Mouse (Mus musculus) kidney, postnatal 14 days (tissue): ENCODE measurements around the gene Sgo2a.
"Not testable (repeated sequence)": the region's sequence is repeated elsewhere in the genome, so short reads cannot be mapped to it uniquely, and the experiment has no call there.

ENCODE experiments used
- DNase-seq: peaks from one replicate; pipeline ENCODE4 v3.0.0; 2022; ENCODE audit warnings: mixed read lengths

The Sgo2a gene

DNA sequence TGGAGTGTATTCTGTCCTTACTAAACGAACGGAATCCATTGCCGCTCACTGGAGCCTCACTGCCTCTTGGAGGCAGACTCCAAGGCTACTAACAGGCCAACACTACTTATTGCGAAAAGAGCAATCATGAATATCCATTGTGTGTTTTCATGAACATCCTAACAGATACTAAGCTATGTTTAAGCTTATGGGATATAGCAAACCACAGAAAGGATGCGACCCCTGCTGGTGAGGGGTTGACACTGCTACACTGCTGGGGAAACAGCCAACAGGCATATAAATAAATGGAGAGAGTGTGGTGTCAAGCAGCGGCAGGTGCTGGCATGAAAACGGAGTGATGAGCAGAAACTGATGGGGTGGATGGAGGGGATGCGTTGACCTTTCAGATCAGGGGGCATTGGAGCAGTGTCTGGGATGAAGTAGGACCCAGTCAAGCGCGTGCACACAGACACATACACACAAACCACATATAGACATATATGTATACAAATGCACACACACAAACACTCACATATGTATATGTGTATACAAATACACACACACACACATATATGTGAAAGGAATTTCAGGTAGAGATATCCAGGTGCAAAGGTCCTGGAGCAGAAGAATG, 35.5 kb downstream of the Sgo2a start:
- DNase-seq = peak; percentile 49

DNA sequence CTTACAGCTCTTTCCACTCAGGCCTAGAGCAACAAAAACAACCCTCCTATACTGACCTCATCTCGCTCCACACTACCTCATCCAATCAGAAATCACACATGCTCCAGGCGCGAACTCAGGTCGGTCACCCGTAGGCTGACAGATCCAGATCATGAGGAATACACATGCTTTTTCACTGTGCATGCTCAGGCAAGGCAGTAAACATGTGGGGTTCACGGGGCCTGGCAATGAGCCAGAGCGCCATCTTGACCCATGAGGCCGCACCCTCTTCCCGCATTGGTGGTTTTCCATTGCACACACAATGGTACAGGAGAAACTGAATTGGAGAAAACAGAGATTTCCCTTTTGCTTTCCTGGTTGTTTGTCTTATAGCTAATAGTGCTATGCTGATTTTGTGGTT, 41.5 kb downstream of the Sgo2a start:
- not testable (repeated sequence) for DNase-seq

DNA sequence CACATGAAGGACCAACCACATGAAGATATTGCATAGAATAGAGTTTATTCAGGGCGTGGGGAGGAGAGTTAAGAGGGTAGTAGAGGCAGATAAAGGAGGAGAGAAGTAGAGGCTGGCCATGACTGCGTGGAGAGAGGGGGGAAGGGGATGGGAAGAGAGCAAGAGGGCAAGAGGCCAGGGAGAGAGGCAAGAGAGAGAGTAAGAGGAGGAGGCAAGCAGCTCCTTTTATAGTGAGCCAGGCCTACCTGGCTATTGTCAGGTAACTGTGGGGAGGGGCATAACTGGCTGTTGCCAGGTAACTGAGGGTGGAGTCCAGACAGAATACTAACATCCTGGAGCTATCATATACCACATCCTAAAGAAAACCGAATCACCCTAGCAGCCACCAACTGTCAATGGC, 49.3 kb downstream of the Sgo2a start:
- DNase-seq = no peak

DNA sequence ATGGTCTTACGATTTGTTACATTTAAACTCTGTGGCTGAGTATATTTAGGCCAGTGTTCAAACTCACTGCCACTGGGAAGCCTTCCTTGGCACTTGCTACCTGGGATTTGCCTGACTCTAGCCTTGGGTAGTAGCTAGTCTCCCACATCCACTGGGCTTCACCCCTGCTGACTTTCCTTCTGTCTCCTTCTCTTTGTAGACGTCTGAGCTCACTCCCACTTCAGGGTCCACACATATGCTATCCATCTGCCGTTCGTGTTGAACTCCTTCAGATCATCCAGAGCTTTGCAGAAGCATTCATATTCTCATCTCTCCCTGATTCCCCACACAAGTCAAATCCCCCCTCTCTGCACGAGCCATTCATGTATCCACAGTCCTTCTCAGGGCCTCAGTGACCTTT, 49.8 kb downstream of the Sgo2a start:
- DNase-seq = no peak

DNA sequence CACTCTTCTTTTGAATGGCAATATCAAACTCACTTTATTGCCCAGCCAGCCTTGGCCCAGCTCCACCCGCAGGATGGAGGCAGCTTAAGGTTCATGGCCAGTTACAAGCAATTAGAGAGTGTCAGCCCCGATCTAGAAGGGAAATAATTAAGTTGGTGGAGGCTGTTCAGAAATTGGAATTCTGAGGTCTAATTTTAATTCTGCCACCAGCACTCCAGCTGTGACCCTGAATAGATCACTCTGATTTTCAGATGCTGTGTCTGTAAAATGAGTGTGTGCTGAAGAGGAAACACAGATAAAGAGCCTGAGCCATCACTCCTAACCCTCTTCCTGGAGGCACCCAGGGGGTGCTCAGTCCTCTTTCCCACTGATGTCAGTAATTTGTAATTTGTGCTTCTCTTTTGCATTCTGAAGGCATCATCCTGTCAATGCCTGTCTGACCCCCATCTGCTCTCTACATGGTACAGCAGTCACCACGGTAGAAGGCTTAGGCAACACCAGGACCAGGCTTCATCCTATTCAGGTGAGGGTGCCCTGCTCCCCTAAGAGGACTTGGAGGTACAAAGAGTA, 51.0 kb downstream of the Sgo2a start:
- no peak for DNase-seq

DNA sequence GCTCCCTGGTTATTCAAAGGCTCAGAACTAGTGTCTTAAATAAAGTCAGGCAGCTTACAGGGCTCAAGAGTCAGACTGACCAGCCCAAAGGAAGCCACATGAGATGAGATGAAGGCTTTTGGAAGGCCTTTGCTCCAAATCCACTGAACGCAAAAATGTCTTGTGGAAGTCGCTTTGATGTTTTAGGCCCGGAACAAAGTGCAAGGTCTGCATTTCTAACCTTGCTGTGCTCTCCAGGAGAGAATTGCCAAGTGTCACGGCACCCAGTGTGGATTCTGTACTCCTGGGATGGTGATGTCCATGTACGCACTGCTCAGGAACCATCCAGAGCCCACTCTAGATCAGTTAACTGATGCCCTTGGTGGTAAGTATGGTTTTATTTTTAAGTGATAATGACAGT, 53.4 kb downstream of the Sgo2a start:
- no peak for DNase-seq

DNA sequence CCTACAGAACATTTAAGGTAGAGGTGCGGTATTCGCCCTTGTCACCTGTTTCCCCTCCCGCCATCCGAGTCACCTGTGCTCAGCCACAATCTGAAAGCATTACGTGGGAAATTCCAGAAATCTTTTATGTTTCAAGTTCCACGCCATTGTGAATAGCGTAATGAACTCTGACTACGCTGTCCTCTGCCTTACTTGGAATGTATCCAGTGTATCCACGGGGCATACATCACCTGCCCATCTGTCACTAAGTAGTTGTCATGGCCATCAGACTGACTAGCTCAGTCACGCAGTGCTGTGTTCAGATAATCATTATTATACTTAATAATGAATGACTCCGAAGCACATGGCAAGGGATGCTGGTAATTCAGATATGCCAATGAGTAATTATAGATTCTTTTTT, 59.8 kb downstream of the Sgo2a start:
- DNase-seq = no peak

DNA sequence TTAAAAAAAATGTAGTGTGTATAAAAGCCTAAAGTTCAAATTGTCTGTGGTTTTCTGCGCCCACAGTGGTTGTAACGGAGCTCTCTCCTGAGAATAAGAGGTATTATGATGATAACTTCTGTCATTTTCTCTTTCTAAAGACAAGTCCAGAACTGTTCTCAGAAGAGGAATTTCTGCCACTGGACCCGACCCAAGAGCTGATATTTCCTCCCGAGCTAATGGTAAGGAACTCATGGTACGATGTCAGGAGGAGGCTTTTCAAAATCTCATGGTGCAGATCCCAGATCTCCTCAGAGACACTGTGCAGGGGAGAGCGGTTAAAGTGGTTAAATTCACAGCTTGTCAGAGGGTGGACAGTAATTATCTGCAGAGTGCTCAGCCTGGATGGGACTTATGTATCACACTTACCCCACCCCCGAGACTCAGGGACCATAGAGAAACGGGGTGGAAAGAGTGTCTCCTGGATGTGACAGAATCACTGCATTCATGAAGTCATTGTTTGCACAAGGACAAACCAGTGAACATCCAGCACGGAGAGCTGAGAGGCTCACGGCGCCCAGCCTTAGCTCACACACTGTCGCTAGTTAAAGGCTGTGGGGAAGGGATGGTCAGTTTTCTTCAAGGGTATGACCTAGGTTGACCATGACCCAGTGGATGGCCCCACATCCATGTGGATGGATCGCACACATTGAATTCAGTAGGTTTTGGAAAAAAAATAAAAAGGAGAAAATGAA, 60.5 kb downstream of the Sgo2a start:
- no peak for DNase-seq

DNA sequence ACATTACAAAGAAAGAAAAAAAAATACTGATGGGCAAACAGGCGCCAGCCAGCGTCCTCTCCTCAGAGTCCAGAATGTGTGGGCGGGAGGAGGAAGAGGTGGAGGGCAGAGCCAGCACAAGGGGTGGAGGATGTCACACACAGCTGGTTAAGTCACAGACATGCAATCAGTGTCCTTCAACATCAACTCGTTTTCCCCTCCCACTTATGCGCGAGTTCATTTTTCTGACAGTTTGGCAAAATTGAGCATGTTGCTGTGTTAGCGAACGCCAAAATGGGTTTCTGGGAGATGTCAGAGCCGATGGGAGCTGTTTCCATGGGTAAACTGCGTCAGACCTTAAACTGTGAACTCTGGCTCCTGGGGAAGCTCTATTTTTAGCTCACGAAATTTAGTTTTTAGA, 61.2 kb downstream of the Sgo2a start:
- DNase-seq = no peak

DNA sequence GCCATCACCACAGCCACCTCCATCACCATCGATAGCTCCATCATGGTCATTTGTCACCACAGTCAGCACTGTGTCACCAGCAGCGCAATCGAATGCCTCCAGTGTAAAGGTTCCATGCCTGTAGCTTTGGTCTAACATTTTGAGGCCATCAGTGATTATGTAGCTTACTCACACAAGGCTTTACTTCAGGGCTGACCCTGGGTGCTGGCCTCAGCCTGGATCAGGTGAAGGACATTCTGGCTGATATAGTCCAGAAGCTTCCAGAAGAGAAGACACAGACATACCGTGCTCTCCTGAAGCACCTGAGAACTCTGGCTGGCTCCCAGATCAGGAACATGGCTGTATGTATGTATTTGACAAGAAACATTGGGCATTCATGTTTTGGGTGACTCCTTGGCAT, 63.1 kb downstream of the Sgo2a start:
- no peak for DNase-seq

DNA sequence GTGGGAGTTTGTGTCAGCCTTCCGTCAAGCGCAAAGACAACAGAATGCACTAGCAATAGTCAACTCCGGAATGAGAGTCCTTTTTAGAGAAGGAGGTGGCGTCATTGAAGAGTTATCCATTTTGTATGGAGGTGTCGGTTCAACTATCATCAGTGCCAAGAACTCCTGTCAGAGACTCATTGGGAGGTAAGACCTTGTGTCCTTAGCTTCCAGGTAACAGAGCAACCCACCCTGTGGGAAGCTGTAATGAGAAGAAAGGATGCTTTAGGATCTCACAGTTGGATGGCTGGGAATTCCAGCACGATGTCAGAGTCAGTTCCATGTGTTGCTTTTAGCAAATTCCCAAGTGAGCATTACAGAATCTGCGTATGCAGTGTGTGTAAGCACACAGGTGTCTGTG, 66.4 kb downstream of the Sgo2a start:
- DNase-seq = no peak

DNA sequence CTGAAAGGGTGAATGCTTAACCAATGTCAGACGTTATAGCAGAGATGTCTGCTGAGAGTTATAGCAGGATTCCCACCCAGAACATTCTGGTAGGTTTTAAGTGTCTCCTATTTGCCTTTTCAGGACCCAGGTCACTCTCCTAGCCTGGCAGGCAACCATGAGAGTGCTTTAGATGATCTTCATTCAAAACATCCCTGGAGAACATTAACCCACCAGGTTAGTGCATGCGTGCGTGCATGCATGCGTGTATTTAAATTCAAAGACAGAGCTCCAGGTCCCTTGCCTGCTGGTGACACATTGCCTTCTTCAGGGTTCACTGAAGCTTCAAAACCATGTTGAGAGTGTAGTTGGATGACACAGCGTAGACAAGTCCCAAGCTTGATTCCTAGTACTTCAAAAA, 69.4 kb downstream of the Sgo2a start:
- DNase-seq = peak; percentile 12

DNA sequence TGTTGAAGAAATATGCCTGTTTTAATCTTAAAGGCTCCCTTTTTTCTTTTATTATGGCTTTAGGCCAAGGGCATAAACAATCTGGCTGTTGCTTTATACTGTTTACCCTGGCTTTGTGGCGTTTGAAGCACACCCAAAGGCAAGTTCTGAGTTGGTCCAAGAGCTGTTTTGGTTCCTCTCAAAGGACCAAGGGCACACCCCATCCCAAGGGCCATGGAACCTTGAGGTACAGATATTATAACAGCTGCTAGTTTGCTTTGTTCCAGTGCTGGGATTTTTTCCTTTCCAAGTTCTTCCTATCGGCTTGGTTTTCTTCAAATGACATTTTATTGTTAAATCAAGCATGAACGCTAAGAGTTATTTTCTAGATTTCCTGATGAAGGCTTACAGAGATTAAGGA, 69.8 kb downstream of the Sgo2a start:
- no peak for DNase-seq

DNA sequence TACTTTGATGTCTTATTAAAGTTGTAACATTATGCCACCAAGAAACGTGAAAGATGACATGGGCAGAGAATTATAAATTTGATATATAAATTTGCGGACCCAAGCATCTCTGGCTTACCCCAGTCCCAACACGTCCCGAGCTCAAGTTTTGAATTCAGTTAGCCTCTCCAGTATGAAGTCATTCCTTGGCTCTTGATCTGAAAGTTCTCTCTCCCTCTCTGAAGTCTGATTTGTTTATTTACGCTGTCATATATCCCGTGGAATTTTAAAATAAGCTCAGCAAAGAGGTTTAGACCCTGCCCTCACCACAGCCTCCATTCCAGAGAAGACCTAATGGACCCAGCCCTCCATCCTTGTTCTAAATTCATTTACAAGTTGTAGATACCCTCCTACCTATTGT, 73.4 kb downstream of the Sgo2a start:
- DNase-seq = no peak

DNA sequence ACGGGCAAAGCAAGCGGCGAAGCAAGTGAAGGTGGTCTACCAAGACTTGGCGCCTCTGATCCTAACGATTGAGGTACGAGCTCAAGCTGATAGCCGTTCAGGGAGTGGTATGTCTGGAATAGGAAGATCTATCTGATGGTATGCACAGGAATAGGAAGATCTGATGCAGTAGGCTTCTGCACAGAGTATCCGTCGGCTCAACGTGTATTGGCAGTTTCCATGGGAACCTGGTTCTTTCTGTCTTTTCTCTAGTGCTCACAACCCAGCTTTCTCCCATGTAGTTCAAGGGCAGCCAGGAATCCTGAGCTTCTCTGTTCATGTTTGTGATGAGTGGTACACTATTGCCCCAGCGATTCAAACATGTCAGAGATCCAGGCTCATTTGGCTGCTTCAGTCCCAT, 74.3 kb downstream of the Sgo2a start:
- no peak for DNase-seq

DNA sequence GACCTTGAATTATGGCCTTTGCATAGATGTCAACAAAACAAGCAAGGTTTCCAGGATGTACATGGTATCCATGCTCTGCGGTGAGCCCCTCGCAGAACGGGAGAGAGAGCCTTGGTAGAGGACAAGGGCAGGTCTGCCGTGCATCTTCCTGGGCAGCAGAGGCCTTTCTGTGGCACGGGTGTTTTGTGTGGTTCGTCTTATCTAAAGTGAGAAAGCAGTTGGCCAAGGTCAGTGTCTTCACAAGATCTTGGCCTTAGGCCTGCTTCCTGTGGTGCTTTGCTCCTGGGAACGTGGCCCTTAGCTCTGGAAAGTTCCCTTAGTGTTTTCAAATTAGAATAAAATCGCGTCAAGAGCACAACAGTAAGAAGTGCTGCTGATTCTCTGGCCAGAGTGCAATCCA, 75.2 kb downstream of the Sgo2a start:
- no peak for DNase-seq

DNA sequence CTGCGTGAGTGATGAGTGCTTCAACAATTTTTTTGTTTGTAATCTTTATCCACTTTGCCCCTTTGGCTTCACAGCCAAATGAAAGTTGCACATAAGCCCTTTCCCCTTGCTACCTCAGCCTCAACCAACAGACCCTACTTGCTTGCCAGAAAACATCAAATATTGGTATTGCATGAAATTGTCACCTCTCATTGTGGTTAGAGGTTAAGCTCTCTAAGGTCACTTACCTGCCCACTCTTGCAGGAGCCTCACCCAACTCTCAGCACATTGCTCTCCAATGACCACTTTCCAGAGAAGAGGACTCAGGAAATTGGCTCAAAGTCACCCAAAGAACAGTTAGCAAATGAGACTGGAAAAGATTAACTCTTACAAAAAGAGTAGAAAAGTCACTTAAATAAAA, 75.7 kb downstream of the Sgo2a start:
- DNase-seq = no peak

DNA sequence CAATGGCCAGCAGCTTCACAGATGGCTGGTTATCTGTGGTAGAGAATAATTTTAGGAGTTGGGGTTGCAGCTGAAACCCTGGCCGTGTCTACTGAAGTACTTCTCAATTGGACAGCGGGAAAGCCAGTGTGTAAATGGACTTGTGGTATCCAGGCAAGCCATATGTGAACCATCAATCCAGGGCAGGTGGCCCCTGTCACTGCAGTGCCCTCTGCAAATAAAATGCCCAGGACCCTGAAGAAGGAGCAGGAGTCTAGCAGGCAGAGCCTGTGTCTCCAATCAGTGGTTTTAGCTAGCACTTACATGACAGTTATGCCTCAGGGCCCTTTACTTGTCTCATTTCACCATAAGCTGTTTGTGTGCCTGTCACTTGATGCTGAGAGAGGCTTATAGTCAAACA, 76.6 kb downstream of the Sgo2a start:
- DNase-seq = no peak

DNA sequence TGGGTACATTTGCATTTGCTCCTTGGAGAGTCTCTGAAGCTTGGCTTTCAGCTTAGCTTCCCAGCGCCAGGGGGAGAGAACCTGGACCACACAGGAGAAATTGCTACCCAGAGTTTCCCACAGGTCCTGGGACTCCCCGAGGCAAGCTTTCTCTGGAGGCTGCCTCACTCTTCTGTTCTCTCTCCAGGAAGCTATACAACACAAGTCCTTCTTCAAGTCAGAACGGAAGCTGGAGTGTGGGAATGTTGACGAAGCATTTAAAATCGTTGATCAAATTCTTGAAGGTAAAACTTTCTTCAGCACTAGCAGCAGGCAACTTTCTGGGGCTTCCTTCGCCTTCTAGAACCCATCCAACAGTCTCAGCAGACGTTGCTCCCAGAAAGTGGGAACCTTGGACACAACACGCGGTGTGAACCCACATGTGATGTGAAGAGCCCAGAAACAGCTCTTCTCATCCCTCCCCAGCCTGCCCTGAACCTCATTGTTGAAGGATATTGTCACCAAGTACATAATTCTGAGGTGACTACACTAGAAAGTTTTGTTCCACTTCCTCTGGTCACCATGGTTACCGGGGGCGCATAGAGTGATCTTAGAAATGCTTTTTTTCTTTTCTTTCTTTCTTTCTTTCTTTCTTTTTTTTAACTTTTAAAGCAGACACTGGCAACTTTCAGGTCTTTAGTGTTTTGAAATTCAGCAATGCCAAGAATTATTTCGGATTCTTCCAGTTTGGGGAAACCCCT, 77.4 kb downstream of the Sgo2a start:
- no peak for DNase-seq

DNA sequence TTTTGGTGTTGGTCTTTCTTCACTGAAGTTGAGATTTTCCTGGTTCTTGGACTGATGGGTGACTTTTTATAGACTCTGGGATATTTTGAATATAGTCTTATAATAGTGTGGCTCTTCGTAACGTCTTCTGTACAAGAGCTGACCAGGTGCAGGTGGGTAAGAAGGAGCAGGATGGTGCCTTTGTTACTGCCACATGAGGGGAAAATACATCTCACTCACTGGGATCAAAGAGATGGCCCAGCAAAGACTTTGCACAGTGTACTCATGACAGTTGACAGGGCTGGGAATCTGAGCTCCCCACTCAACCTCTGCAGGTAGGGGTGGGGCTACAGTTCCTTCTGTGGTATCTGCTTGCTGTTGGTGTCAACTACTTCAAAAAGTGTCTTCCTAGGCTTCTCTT, 78.5 kb downstream of the Sgo2a start:
- no peak for DNase-seq
